Mouse (Mus musculus) cerebellum, adult 2 months (tissue): ENCODE results near the gene Tbc1d4.

Source experiments
- CTCF ChIP-seq: fragments of 200-500 bp; IDR thresholded peaks from 2 replicates; pipeline ENCODE4 v1.5.1; 2011; ENCODE audit warnings: low read depth, mild to moderate bottlenecking, control low read depth, low read length, moderate library complexity, borderline replicate concordance; ENCODE audit not compliant: insufficient read depth
- POLR2A ChIP-seq: fragments of 200-500 bp; IDR thresholded peaks from 2 replicates; pipeline ENCODE4 v1.6.1; 2011; ENCODE audit warnings: low read length, control low read depth, borderline replicate concordance; ENCODE audit not compliant: insufficient read depth

GRCm38 (mm10) chr14:101527420-101527996, 81.5 kb downstream of the Tbc1d4 start:
- TF ChIP-seq CTCF = no peak
- TF ChIP-seq POLR2A = no peak
